Mouse (Mus musculus) cerebellum, adult 2 months (tissue): ENCODE measurements around the gene Ccz1.

ENCODE experiments used
- CTCF ChIP-seq: fragments of 200-500 bp; IDR thresholded peaks from 2 replicates; pipeline ENCODE4 v1.5.1; 2011; ENCODE audit warnings: low read depth, mild to moderate bottlenecking, control low read depth, low read length, moderate library complexity, borderline replicate concordance; ENCODE audit not compliant: insufficient read depth
- POLR2A ChIP-seq: fragments of 200-500 bp; IDR thresholded peaks from 2 replicates; pipeline ENCODE4 v1.6.1; 2011; ENCODE audit warnings: low read length, control low read depth, borderline replicate concordance; ENCODE audit not compliant: insufficient read depth

DNA sequence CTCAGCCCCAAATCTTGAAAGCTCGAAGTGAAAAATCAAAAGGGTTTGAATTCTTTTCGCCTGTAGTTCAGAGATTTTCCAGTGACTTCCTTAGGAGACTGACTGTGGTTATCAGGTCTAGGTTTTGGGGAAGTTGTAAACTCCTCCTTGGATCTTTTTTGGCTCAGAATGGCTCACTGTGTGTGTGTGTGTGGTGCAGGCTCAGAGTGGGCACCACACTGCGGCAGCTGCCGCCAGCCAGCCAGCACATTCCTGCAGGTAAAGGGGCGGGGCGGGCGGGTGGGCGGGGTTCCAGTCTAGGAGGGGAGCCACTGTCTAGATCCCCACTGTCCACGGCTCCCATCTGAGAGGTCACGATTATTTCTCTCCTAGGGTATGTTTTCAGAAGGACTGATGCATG lies 73.1 kb downstream of the Ccz1 start:
- no peak for TF ChIP-seq CTCF
- TF ChIP-seq POLR2A = no peak
